Mouse (Mus musculus): ENCODE measurements at regions not wholly inside any gene's neighbourhood (a gene's known extent, or its start where the extent isn't known, plus 50 kb on each side); places are given as distances from the start of the nearest gene placed in this dataset.

- no peak for DNase-seq (ENCODE audit: low spot score)
Observed at GRCm38 (mm10) chr13:99847531-99847930, 53.4 kb downstream of the Cartpt start.

- DNase-seq (ENCODE audit: low spot score), result no peak
Observed at GRCm38 (mm10) chr13:99842626-99843025, 58.3 kb downstream of the Cartpt start.

- no peak for DNase-seq (ENCODE audit: low spot score)
Observed at GRCm38 (mm10) chr13:99839446-99839845, 61.4 kb downstream of the Cartpt start.

GRCm38 (mm10) chr13:99837772-99838425 lies 63.0 kb downstream of the Cartpt start:
- DNase-seq (ENCODE audit: low spot score), result peak; percentile 79

GRCm38 (mm10) chr13:99837180-99837579 lies 63.7 kb downstream of the Cartpt start:
- no peak for DNase-seq (ENCODE audit: low spot score)

GRCm38 (mm10) chr13:99836586-99836985 lies 64.3 kb downstream of the Cartpt start:
- no peak for DNase-seq (ENCODE audit: low spot score)

- no peak for DNase-seq (ENCODE audit: low spot score)
Observed at GRCm38 (mm10) chr13:99835518-99835917, 65.4 kb downstream of the Cartpt start.

- DNase-seq (ENCODE audit: low spot score), result no peak
Observed at GRCm38 (mm10) chr13:99830080-99830724, 70.7 kb downstream of the Cartpt start.

GRCm38 (mm10) chr13:99827573-99827972 lies 73.3 kb downstream of the Cartpt start:
- DNase-seq (ENCODE audit: low spot score), result no peak

- DNase-seq (ENCODE audit: low spot score), result no peak
Observed at GRCm38 (mm10) chr13:99824625-99825024, 76.3 kb downstream of the Cartpt start.

GRCm38 (mm10) chr13:99816666-99817065 lies 84.2 kb downstream of the Cartpt start:
- no peak for DNase-seq (ENCODE audit: low spot score)

- no peak for DNase-seq (ENCODE audit: low spot score)
Observed at GRCm38 (mm10) chr13:99815786-99816185, 85.1 kb downstream of the Cartpt start.

- no peak for DNase-seq (ENCODE audit: low spot score)
Observed at GRCm38 (mm10) chr13:99814801-99815200, 86.1 kb downstream of the Cartpt start.

GRCm38 (mm10) chr13:99814033-99814556 lies 86.8 kb downstream of the Cartpt start:
- no peak for DNase-seq (ENCODE audit: low spot score)

- DNase-seq (ENCODE audit: low spot score), result no peak
Observed at GRCm38 (mm10) chr13:99794448-99794847, 106.4 kb downstream of the Cartpt start.

GRCm38 (mm10) chr13:99793786-99794435 lies 107.0 kb downstream of the Cartpt start:
- no peak for DNase-seq (ENCODE audit: low spot score)

GRCm38 (mm10) chr13:99793001-99793400 lies 107.9 kb downstream of the Cartpt start:
- no peak for DNase-seq (ENCODE audit: low spot score)

- no peak for DNase-seq (ENCODE audit: low spot score)
Observed at GRCm38 (mm10) chr13:99790951-99791350, 109.9 kb downstream of the Cartpt start.

GRCm38 (mm10) chr13:99787760-99788159 lies 113.1 kb downstream of the Cartpt start:
- no peak for DNase-seq (ENCODE audit: low spot score)

- no peak for DNase-seq (ENCODE audit: low spot score)
Observed at GRCm38 (mm10) chr13:99785427-99785826, 115.5 kb downstream of the Cartpt start.

- DNase-seq (ENCODE audit: low spot score), result no peak
Observed at GRCm38 (mm10) chr13:99784314-99784713, 116.6 kb downstream of the Cartpt start.

- no peak for DNase-seq (ENCODE audit: low spot score)
Observed at GRCm38 (mm10) chr13:99782883-99783721, 117.8 kb downstream of the Cartpt start.

All from heart, adult 8-10 months (tissue).